Mouse (Mus musculus) left cerebral cortex, adult 2 months (tissue): ENCODE measurements around the gene Atg3. TPM values are rescaled to one million over a fixed set of nuclear protein-coding genes. Genes with fewer than 3 reads are reported as not detected.

Experiments
- DNase-seq, 2 experiments: peaks; one replicate each; pipeline ENCODE4 v3.0.0; 2021 to 2022; ENCODE audit warnings: low spot score in 2 of 2, mixed read lengths in 1 of 2; ENCODE audit errors: extremely low spot score in 1 of 2
- H3K27ac ChIP-seq: fragments of 200-600 bp; 2 replicates; pipeline ENCODE4 v1.8.1; 2022
- H3K4me3 ChIP-seq: fragments of 200-600 bp; 2 replicates; pipeline ENCODE4 v1.8.1; 2022
- CTCF ChIP-seq: fragments of 200-600 bp; IDR thresholded peaks from 2 replicates; pipeline ENCODE4 v1.8.1; 2022; ENCODE audit warnings: antibody characterized with exemption, mild to moderate bottlenecking, moderate library complexity
- intact Hi-C: fragments of 180-260 bp; cut with DNase I; formaldehyde crosslinking; loops from one replicate; pipeline ENCODE4 v1.15.1; 2025
- total RNA-seq, 2 experiments: library from RNA; stranded (reverse); gene quantifications; 2 replicates each; pipeline ENCODE4 v1.2.3; 2021

Atg3 gene
- total RNA-seq, 2 experiments from 2014 or later = 42.0 to 47.0 TPM

DNA sequence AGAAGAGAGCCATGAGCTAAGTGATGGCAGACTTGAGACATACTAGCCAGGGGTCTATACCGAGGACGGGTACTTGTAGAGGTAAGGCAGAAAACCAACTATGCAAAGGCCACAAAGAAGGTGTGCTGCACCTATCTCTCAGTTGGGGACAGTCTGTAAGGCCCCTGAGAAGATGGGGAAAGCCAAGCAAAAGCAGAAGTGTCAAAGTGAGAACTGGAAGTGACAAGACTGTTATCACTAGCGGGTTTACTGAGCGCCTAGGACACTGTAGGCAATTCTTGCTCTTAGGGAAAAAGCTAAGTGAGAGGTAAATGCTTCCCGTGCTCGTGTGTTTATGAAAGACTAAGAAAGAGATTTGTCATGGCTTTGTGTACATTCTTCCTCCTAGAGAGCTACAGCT, 13.5 kb upstream of the Atg3 start:
- no peak for TF ChIP-seq CTCF
- Histone ChIP-seq H3K27ac (no peak overlapping the region), H3K4me3 (no peak overlapping the region)
- intact Hi-C loops = no loop called here
- no peak for DNase-seq

DNA sequence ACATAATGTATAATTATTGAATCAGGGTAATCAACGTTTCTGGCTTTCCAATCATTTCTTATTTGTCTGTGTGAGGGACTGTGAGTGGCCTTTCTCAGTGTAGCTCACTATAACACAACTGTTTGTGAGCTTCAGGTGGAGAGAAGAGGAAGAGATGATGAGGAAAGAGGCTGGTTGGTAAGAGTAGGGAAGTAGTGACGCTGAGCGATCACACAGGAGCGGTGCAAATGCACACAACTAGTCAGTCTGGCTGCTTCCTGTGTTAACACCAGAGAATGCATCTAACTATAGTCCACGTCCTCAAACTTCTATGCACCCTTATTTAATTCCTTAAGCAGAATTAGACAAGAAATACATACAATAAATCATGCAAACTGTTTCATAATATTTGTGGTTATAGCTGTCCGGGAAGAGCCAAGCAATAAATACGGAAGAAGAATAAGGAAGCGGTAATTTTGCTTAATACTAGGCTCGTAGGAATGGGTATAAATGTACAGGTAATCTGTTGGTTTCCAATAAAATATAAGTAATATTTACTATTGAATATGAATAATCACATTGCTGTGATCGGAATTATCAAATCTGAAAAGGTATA, 10.0 kb upstream of the Atg3 start:
- Histone ChIP-seq H3K4me3 (no peak overlapping the region), H3K27ac (no peak overlapping the region)
- intact Hi-C loops = no loop called here
- no peak for DNase-seq
- no peak for TF ChIP-seq CTCF

DNA sequence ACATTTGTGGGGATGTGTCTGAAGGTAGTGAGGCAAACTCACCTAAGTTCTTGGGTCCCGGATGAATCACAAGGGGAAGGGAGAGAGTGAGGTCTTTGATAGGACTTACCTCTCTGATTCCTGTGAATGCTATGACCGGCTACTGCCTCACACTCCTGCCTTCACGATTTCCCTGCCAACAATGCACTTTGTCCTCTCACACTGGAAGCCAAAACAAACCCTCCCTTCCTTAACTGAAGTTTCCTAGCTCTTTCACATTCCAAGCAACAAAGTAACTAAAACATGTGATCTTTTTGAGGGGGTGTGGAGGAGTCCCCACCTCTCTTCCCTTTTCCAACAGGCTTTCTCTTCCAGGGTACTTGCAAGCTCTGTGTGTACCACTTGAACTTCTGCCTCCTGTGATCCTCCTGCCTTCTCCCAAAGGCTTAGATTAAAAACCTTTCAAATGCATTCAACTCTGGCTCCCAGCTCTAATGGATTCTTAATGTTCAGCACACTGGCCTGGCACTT, 3.8 kb upstream of the Atg3 start:
- TF ChIP-seq CTCF = no peak
- H3K4me3 ChIP-seq = no peak overlapping the region
- intact Hi-C loops = no loop called here
- no peak overlapping the region for H3K27ac ChIP-seq
- DNase-seq = no peak

DNA sequence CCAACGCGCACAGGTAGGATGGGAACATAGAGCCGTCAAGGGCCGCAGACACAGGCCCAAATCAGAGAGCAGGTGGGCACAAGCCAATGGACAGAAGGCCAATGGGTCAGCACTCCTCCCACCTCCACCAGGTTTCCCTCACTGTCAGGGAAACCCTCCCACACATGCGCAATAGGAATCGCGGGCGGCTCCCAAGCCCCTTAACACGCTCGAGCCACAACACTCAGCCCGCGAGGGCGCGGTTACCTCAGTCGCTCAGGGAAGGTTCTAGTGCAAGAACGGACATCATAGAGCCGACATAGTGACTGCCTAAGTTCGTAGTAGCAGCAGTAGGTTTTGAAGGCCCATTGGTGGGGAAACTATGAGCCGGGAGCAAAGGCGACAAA, 456 bp upstream of the Atg3 start:
- TF ChIP-seq CTCF = no peak
- Histone ChIP-seq H3K27ac (peak overlapping the region; percentile 96), H3K4me3 (peak overlapping the region; percentile 92)
- intact Hi-C loops = no loop called here
- peak; percentile 57 to 61 for DNase-seq

DNA sequence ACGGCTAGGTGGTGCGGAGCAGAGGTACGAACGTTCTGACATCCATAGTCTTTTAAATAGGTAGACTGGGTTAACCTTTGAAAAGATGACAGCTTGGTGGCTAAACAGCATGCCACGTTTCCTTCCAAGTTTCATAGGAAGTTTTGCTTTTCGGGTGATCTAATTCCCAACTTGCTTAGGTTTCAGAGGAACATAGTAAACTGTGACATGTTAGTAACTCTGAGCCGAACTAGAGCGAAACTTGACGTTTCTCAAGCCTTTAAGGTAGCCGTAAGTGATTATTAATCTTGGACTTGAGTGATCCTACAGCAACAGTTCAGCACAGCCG, 768 bp downstream of the Atg3 start:
- intact Hi-C loops = no loop called here
- Histone ChIP-seq H3K4me3 (peak overlapping the region; percentile 92), H3K27ac (peak overlapping the region; percentile 96)
- DNase-seq = no peak
- TF ChIP-seq CTCF = no peak

DNA sequence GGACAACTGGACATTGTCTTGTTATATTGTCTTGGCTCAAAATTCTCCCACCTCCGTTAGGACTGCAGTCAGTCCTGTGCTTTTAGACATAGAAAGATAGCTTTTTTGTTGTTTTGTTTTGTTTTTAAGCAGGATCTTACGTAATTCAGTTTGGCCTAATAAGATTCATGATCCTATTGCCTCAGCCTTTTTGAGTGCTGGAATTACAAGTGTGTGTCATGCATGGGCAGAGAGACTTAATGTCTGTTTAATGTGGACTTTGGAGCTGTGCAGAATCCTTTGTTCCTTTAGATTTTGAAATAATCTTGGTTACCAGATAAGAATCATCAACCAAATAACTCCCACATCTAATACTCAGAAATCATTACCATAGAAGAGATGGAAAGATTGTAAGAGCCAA, 20.0 kb downstream of the Atg3 start:
- intact Hi-C loops = no loop called here
- Histone ChIP-seq H3K27ac (no peak overlapping the region), H3K4me3 (no peak overlapping the region)
- no peak for DNase-seq
- no peak for TF ChIP-seq CTCF

DNA sequence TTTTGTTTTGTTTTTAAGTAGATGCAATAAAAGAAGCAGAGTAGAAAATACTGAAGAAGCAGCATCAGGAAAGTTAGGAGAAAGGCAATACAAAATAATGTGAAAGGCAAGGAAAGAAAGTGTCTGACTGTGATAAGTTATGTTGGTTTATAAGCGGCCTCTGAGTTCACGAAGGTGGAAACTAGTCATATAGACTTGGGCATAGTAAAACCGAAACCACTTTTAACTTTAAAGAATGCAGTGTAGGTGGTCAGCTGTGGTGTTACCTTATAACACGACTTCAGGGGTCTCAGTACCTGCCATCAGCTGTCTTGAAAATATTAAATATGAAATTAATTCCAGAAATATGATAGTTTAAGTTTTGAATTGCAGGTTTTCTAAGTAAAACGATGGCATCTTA, 23.2 kb downstream of the Atg3 start:
- intact Hi-C loops = no loop called here
- Histone ChIP-seq H3K27ac (no peak overlapping the region), H3K4me3 (no peak overlapping the region)
- TF ChIP-seq CTCF = no peak
- DNase-seq = no peak

DNA sequence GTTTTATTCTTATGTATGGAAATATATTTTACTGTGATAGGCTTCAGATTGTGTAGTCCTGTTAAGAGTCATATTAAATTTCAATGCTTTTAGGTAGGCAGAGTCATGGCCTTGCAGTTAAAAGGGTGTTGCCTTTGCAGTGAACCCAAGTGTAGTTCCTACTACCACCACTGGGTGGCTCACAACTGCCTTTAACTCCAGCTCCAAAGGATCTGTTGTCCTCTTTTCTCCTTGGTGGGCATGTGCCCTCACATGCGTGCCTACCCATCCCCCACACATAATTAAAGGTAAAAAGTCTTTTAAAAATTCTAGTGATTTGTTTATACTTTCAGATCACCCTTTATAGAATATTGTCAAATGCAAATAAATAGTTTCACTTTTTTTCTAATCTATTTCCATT, 34.0 kb downstream of the Atg3 start:
- Histone ChIP-seq H3K4me3 (no peak overlapping the region), H3K27ac (no peak overlapping the region)
- intact Hi-C loops = no loop called here
- DNase-seq = peak; percentile 71 to 77
- TF ChIP-seq CTCF = peak; percentile 98

DNA sequence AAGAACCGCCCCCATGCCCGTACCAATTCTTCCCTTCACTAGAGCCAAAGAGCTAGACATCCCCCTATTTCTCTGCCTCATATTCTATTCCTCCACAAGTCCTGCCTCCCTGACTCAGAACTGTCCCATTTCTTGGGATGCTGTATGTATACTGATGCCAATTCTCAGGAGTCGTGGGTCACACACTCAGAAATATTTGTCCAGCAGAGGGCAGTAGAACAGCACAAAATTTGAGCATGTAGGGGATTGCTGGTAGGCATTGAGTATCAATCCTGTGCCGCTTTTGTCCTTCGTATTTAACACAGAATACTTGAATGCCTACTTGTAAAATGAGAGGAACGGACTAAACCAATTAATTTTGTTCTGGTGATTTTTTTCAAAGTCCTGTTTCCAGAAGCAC, 38.2 kb downstream of the Atg3 start:
- no peak overlapping the region for H3K27ac ChIP-seq
- intact Hi-C loops = loop anchor here (1.0 to 5.0 kb wide), 4 partner anchors 216 to 480 kb away; no protein-coding TSS in a partner anchor
- peak; percentile 69 for TF ChIP-seq CTCF
- H3K4me3 ChIP-seq = no peak overlapping the region
- peak; percentile 52 to 61 for DNase-seq

DNA sequence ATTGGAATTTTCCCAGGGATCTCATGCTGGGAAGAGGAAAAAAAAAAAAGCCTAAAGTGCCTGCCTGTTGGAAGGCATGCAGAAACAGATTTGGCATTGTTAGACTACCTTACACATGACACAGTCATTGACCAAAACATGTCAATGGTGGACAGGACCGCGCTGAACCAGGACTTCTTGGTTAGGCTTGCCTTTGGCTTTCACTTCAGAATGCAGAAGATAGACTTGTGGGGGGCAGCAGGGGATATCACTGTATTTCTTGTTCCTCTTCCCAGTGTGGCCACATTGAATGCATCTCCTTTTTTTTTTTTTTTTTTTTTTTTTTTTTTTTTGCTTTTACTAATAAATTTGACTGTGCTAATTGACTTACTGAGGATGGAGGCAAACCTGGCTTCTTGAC, 42.8 kb downstream of the Atg3 start:
- no peak for TF ChIP-seq CTCF
- intact Hi-C loops = no loop called here
- Histone ChIP-seq H3K4me3 (no peak overlapping the region), H3K27ac (no peak overlapping the region)
- DNase-seq = no peak

DNA sequence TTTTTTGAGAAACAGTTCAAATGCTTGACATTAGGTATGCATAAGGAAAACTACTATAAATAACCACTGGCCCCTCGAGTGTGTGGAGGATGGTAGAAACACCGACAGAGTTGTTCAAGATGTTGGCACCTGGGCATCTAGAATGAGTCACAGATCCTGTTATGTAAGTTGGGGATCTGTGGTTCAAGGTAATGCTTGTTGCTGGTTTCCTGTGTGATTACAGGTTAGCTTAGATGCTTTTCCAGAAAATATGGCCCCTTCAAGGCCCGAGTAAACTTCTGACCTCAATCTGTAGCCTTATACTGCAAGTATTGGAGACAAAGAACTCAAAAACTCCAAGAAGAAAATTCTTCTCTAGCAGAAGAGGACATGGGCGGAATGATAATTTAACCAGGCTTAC, 45.9 kb downstream of the Atg3 start:
- H3K4me3 ChIP-seq = no peak overlapping the region
- TF ChIP-seq CTCF = no peak
- intact Hi-C loops = no loop called here
- DNase-seq = no peak
- H3K27ac ChIP-seq = no peak overlapping the region

DNA sequence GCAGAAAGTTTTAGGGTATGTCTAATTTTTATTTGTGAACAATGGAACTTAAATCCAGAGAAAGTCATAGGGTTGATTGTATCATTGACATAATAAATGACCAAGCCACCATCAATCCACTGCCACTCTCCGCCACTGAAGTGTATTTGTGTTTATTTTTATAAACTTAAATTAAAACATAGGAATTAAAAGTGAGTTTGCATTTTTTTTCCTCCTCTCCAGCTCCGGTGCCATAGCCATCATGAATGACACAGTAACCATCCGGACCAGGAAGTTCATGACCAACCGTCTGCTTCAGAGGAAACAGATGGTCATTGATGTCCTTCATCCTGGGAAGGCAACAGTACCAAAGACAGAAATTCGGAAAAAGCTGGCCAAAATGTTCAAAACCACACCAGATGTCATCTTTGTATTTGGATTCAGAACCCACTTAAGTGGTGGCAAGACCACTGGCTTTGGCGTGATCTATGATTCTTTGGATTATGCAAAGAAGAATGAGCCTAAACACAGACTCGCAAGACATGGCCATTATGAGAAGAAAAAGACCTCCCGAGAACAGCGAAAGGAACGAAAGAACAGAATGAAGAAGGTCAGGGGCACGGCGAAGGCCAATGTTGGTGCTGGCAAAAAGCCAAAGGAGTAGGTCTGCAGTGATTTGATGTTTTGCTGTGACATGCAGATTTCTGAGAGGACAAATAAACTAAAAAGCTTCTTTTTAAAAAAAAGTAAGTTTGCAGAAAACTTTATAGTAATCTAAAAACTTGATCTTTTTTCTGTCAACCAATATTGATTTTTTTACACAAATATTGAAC, 46.5 kb downstream of the Atg3 start:
- TF ChIP-seq CTCF = no peak

DNA sequence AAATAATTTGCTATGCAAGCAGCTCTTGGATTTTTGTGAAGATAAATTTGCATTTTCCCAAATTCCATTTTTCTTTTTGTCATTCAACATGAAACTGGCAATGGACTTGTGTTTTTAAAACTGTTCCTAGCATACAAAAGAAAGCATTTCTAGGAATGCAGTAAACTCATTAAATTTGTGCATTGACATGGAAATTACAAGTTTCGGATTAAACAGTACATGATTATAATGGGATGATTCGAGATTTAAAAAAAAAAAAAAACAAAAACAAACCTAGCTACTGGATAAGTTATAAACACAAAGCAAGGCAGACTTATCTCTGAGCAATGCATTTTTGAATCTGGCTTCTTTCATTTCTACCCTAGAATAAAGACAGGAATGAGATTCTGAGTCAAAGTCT, 63.4 kb downstream of the Atg3 start:
- no peak for TF ChIP-seq CTCF
- no peak overlapping the region for H3K27ac ChIP-seq
- no peak overlapping the region for H3K4me3 ChIP-seq
- DNase-seq = no peak
- intact Hi-C loops = no loop called here

More for the DNA sequence above, 46.5 kb downstream of the Atg3 start:
- no peak for DNase-seq
- H3K4me3 ChIP-seq = no peak overlapping the region
- no peak overlapping the region for H3K27ac ChIP-seq
- intact Hi-C loops = no loop called here
